Mouse (Mus musculus): ENCODE measurements at regions not wholly inside any gene's neighbourhood (a gene's known extent, or its start where the extent isn't known, plus 50 kb on each side); places are given as distances from the start of the nearest gene placed in this dataset.

DNA sequence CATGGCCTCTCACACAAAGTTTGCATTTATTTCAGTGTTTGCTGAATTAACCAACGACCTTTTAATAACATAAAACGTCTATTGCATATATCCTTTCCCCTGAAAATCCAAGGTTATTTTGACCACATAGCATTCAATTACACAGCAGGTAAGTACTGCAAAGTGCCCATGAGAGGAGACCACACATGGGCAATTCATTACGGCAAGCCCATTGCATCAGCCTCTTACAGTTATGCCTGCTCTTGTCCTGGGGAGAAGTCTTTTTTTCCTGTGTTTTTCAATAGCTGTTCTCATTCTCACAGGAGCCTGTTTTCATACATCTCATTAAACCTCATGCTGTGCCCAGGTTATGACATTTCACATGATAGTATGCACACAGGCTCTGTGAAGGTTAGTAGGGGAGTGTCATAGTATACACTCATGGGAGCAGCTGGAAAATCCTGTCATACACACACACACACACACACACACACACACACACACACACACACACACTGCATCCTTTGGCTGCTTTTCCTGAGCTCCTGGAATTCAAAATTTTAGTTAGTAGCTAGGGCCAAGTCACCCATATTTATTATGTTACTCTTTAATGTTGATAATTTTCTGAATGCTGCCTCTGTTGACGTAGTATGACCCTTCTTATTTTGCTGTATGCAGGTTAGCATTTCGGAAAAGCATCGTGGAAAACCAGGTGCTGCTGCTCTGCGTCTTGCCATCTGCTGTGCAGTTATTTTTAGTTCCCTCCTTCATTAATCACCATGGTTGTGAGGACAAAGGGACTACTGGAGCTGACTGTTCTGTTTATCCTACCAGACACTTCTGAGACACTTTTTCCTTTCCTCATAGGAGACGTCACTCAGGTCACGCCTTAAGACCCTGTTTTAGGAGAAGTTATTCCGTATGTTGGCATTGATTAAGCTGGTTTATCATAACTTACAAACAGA lies 483.6 kb downstream of the Bckdhb start:
- DNase-seq (ENCODE audit: low read depth, low spot score): no peak

Data from ZHBTc4 (cell line).